Mouse (Mus musculus) kidney, embryonic 14.5 days (tissue): ENCODE measurements around the gene Mthfd1l. TPM values are rescaled to one million over a fixed set of nuclear protein-coding genes. Genes with fewer than 3 reads are reported as not detected.
A peak's percentile ranks its signal among the peaks of the same experiment; 100 is the strongest.
"Not testable (repeated sequence)": the region's sequence is repeated elsewhere in the genome, so short reads cannot be mapped to it uniquely, and the experiment has no call there.

Experiments used
- ATAC-seq: fragments of 200-750 bp; cut with Nextera tagmentation; 2 replicates; pipeline ENCODE4 v1.8.0; 2017; ENCODE audit warnings: moderate number of reproducible peaks, mild to moderate bottlenecking, moderate TSS enrichment, moderate library complexity; ENCODE audit not compliant: low FRiP score, low TSS enrichment
- H3K27ac ChIP-seq: fragments of 300-500 bp; sonication (generic); 2 replicates; pipeline ENCODE4 v1.5.1; 2014; ENCODE audit warnings: low read depth, mild to moderate bottlenecking, low read length, moderate library complexity, mixed read lengths
- H3K27me3 ChIP-seq: fragments of 300-500 bp; sonication (generic); 2 replicates; pipeline ENCODE4 v1.6.1; 2014; ENCODE audit warnings: mild to moderate bottlenecking, low read length; ENCODE audit not compliant: control insufficient read depth, insufficient read depth
- H3K36me3 ChIP-seq: fragments of 300-500 bp; sonication (generic); 2 replicates; pipeline ENCODE4 v1.6.1; 2014; ENCODE audit warnings: low read length, mixed read lengths; ENCODE audit not compliant: control insufficient read depth, insufficient read depth
- H3K4me1 ChIP-seq: fragments of 300-500 bp; sonication (generic); 2 replicates; pipeline ENCODE4 v1.6.1; 2014; ENCODE audit warnings: low read length, mixed read lengths; ENCODE audit not compliant: control insufficient read depth, insufficient read depth
- H3K4me2 ChIP-seq: fragments of 300-500 bp; sonication (generic); replicated peaks from 2 replicates; pipeline ENCODE4 v1.6.1; 2014; ENCODE audit warnings: low read depth, mild to moderate bottlenecking, low read length
- H3K4me3 ChIP-seq: fragments of 300-500 bp; sonication (generic); 2 replicates; pipeline ENCODE4 v1.5.1; 2014; ENCODE audit warnings: mild to moderate bottlenecking, low read length
- H3K9ac ChIP-seq: fragments of 300-500 bp; sonication (generic); 2 replicates; pipeline ENCODE4 v1.6.1; 2014; ENCODE audit warnings: low read depth, mild to moderate bottlenecking, low read length, moderate library complexity
- H3K9me3 ChIP-seq: fragments of 300-500 bp; sonication (generic); 2 replicates; pipeline ENCODE4 v1.6.1; 2016; ENCODE audit warnings: low read length; ENCODE audit not compliant: control insufficient read depth
- WGBS: fragments of 180-500 bp; shearing (Covaris S2); extraction: QIAGEN DNeasy Blood & Tissue Kit; methylation state at CpG from one replicate; pipeline ENCODE4 v1.1.7; 2014; 5-methylcytosine and 5-hydroxymethylcytosine counted together
- polyA plus RNA-seq: library from polyadenylated mRNA; unstranded; fragments of >200 nt; fragmentation: Nextera tagmentation; extraction: Ambion mirVana; gene quantifications from 2 replicates; pipeline ENCODE4 v1.2.1, GENCODE M21; 2014

Mthfd1l gene
- polyA plus RNA-seq, 1 experiment from 2014 or later: 20.2 TPM

GRCm38 (mm10) chr10:4123280-4123945 is 150.5 kb downstream of the Mthfd1l start:
- not testable (repeated sequence) for H3K9ac ChIP-seq, H3K36me3 ChIP-seq, H3K9me3 ChIP-seq, H3K4me3 ChIP-seq, H3K27me3 ChIP-seq, H3K4me2 ChIP-seq
- H3K27ac ChIP-seq: peak overlapping the region; percentile 37; the same call in 1 of the 2 replicates
- 55% methylated on average over 7 of the region's 7 CpGs for WGBS
- peaks cover 51% of the 10 kb centered on the region for H3K4me1 ChIP-seq
- peak; percentile 45; the same call in 1 of the 2 replicates for ATAC-seq

GRCm38 (mm10) chr10:4124148-4124547 is 151.2 kb downstream of the Mthfd1l start:
- Histone ChIP-seq H3K4me3 (no peak overlapping the region), H3K9ac (no peak overlapping the region), H3K36me3 (no peaks in the 10 kb centered on the region), H3K4me1 (peaks cover 53% of the 10 kb centered on the region), H3K9me3 (no peaks in the 10 kb centered on the region), H3K27me3 (no peaks in the 10 kb centered on the region), H3K27ac (peak overlapping the region; percentile 17; the same call in 1 of the 2 replicates), H3K4me2 (no peak overlapping the region)
- 29% methylated on average over 1 of the region's 1 CpGs for WGBS
- ATAC-seq: no peak

GRCm38 (mm10) chr10:4125232-4125631 is 152.3 kb downstream of the Mthfd1l start:
- peaks cover 54% of the 10 kb centered on the region for H3K4me1 ChIP-seq
- no peak overlapping the region for H3K4me2 ChIP-seq
- peak overlapping the region; percentile 76; the same call in 1 of the 2 replicates for H3K27ac ChIP-seq
- H3K27me3 ChIP-seq: no peaks in the 10 kb centered on the region
- no peak overlapping the region for H3K4me3 ChIP-seq
- no peak overlapping the region for H3K9ac ChIP-seq
- no peaks in the 10 kb centered on the region for H3K36me3 ChIP-seq
- H3K9me3 ChIP-seq: no peaks in the 10 kb centered on the region
- WGBS: 61% methylated on average over 7 of the region's 7 CpGs
- no peak for ATAC-seq

- Histone ChIP-seq H3K4me2 (no peak overlapping the region), H3K27ac (peak overlapping the region; percentile 76; the same call in 1 of the 2 replicates)
- no peak for ATAC-seq
These were observed 153.6 kb downstream of the Mthfd1l start for GRCm38 (mm10) chr10:4126335-4127012.

GRCm38 (mm10) chr10:4128411-4128810 is 155.5 kb downstream of the Mthfd1l start:
- peak; percentile 85 for ATAC-seq
- WGBS: 25% methylated on average over 10 of the region's 10 CpGs
- Histone ChIP-seq H3K36me3 (no peaks in the 10 kb centered on the region), H3K9me3 (no peaks in the 10 kb centered on the region), H3K4me3 (no peak overlapping the region), H3K9ac (no peak overlapping the region), H3K4me1 (peaks cover 54% of the 10 kb centered on the region), H3K4me2 (no peak overlapping the region), H3K27me3 (no peaks in the 10 kb centered on the region), H3K27ac (peak overlapping the region; percentile 27)

More at GRCm38 (mm10) chr10:4126335-4127012, 153.6 kb downstream of the Mthfd1l start:
- H3K36me3 ChIP-seq: no peaks in the 10 kb centered on the region
- no peaks in the 10 kb centered on the region for H3K27me3 ChIP-seq
- no peak overlapping the region for H3K4me3 ChIP-seq
- no peaks in the 10 kb centered on the region for H3K9me3 ChIP-seq
- WGBS: 59% methylated on average over 8 of the region's 8 CpGs
- H3K9ac ChIP-seq: no peak overlapping the region
- H3K4me1 ChIP-seq: peaks cover 48% of the 10 kb centered on the region

GRCm38 (mm10) chr10:4128915-4129314 is 156.0 kb downstream of the Mthfd1l start:
- H3K4me2 ChIP-seq: no peak overlapping the region
- no peak overlapping the region for H3K4me3 ChIP-seq
- no peak overlapping the region for H3K9ac ChIP-seq
- H3K4me1 ChIP-seq: peaks cover 54% of the 10 kb centered on the region
- H3K9me3 ChIP-seq: no peaks in the 10 kb centered on the region
- peak; percentile 83 for ATAC-seq
- WGBS: 25% methylated on average over 4 of the region's 4 CpGs
- H3K27ac ChIP-seq: peak overlapping the region; percentile 27
- no peaks in the 10 kb centered on the region for H3K36me3 ChIP-seq
- H3K27me3 ChIP-seq: no peaks in the 10 kb centered on the region

- H3K27me3 ChIP-seq: no peaks in the 10 kb centered on the region
- no peaks in the 10 kb centered on the region for H3K9me3 ChIP-seq
- no peak overlapping the region for H3K4me3 ChIP-seq
- H3K27ac ChIP-seq: peak overlapping the region; percentile 27; the same call in 1 of the 2 replicates
- no peaks in the 10 kb centered on the region for H3K36me3 ChIP-seq
- ATAC-seq: no peak
- WGBS: 73% methylated on average over 8 of the region's 8 CpGs
- H3K4me2 ChIP-seq: no peak overlapping the region
- H3K4me1 ChIP-seq: peaks cover 49% of the 10 kb centered on the region
- no peak overlapping the region for H3K9ac ChIP-seq
These were observed 156.5 kb downstream of the Mthfd1l start for GRCm38 (mm10) chr10:4129461-4129860.

GRCm38 (mm10) chr10:4130034-4130607 is 157.2 kb downstream of the Mthfd1l start:
- no peaks in the 10 kb centered on the region for H3K9me3 ChIP-seq
- H3K4me2 ChIP-seq: no peak overlapping the region
- peak overlapping the region; percentile 53; the same call in 1 of the 2 replicates for H3K27ac ChIP-seq
- H3K4me1 ChIP-seq: peaks cover 43% of the 10 kb centered on the region
- ATAC-seq: no peak
- 84% methylated on average over 11 of the region's 11 CpGs for WGBS
- H3K9ac ChIP-seq: no peak overlapping the region
- H3K36me3 ChIP-seq: no peaks in the 10 kb centered on the region
- H3K27me3 ChIP-seq: no peaks in the 10 kb centered on the region
- H3K4me3 ChIP-seq: no peak overlapping the region

GRCm38 (mm10) chr10:4132735-4133134 is 159.8 kb downstream of the Mthfd1l start:
- 0 out of 2 replicates have a peak overlapping the region, but pooled peaks have one; percentile 17 for H3K27ac ChIP-seq
- H3K9ac ChIP-seq: no peak overlapping the region
- no peaks in the 10 kb centered on the region for H3K36me3 ChIP-seq
- H3K4me3 ChIP-seq: no peak overlapping the region
- H3K4me1 ChIP-seq: peaks cover 21% of the 10 kb centered on the region
- no peak overlapping the region for H3K4me2 ChIP-seq
- no peaks in the 10 kb centered on the region for H3K27me3 ChIP-seq
- no peaks in the 10 kb centered on the region for H3K9me3 ChIP-seq
- no peak for ATAC-seq
- 48% methylated on average over 7 of the region's 7 CpGs for WGBS
